Mouse (Mus musculus) Patski (cell line): ENCODE data around the gene Baz1a. TPM values are rescaled to one million over a fixed set of nuclear protein-coding genes. Genes with fewer than 3 reads are reported as not detected.
A peak's percentile ranks its signal among the peaks of the same experiment; 100 is the strongest.
"Not testable (repeated sequence)": the region's sequence is repeated elsewhere in the genome, so short reads cannot be mapped to it uniquely, and the experiment has no call there.

Experiments used
- ATAC-seq: fragments of 100-300 bp; one replicate; pipeline ENCODE4 v1.8.0; 2021
- CTCF ChIA-PET: fragments of 350-600 bp; sonication (Branson Sonifier 250); formaldehyde crosslinking; loops from one replicate; lab custom pipeline; 2022; ENCODE audit warnings: inconsistent platforms; lab: Charles Lee
- POLR2A ChIA-PET: fragments of 350-600 bp; sonication (Branson Sonifier 250); formaldehyde crosslinking; loops from one replicate; lab custom pipeline; 2022; ENCODE audit warnings: antibody characterized with exemption, inconsistent platforms; lab: Charles Lee
- DNase-seq: peaks from one replicate; pipeline ENCODE4 v3.0.0-alpha.2; 2011; ENCODE audit warnings: low read depth, low spot score
- H3K27me3 ChIP-seq: fragments of 371-371 bp; one replicate; pipeline ENCODE4 v1.5.1; 2021
- CTCF ChIP-seq: fragments of 100-300 bp; IDR thresholded peaks from one replicate; pipeline ENCODE4 v1.5.1; 2021
- in situ Hi-C: fragments of 300-500 bp; cut with MboI; formaldehyde crosslinking; loops from 3 replicates; pipeline ENCODE4 v1.11.1; 2018; ENCODE audit warnings: low pct_unique_long_range_greater_than_20kb, mixed read lengths
- polyA plus RNA-seq: library from polyadenylated mRNA; unstranded; gene quantifications from one replicate; pipeline ENCODE4 v1.2.3, GENCODE M21; 2021

Baz1a gene
- polyA plus RNA-seq, 1 experiment from 2014 or later: 20.4 TPM

GRCm38 (mm10) chr12:55007361-55008008 lies 6.7 kb downstream of the Baz1a start:
- ATAC-seq (no peak), DNase-seq (no peak)
- CTCF ChIA-PET: no interaction called here
- in situ Hi-C loops: no loop called here
- no peak for TF ChIP-seq CTCF
- H3K27me3 ChIP-seq: no peaks in the 10 kb centered on the region
- POLR2A ChIA-PET: no interaction called here

GRCm38 (mm10) chr12:55006071-55006470 lies 8.1 kb downstream of the Baz1a start:
- CTCF ChIA-PET: no interaction called here
- DNase-seq (no peak), ATAC-seq (no peak)
- H3K27me3 ChIP-seq: no peaks in the 10 kb centered on the region
- no peak for TF ChIP-seq CTCF
- in situ Hi-C loops: no loop called here
- POLR2A ChIA-PET: no interaction called here

DNA sequence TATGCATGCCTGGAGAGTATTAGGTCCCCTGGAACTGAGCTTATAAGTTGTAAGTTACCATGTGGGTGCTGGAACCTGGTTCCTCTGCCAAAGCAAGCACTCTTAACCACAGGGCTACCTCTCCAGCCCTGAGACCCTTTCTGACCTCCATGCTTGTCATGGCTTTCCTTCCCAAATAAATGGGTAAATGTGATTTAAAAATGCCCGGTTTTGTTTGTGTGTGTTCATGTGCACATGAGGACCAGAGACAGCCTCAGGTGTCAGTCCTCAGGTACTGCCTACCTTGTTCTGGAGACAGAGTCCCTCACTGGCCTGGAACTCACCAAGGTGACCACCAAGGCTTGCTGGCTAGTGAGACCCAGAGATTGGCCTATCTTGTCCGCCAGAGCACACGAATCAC lies 9.8 kb downstream of the Baz1a start:
- H3K27me3 ChIP-seq: no peaks in the 10 kb centered on the region
- POLR2A ChIA-PET: no interaction called here
- TF ChIP-seq CTCF: no peak
- no peak for ATAC-seq
- CTCF ChIA-PET: no interaction called here
- in situ Hi-C loops: no loop called here
- no peak for DNase-seq

DNA sequence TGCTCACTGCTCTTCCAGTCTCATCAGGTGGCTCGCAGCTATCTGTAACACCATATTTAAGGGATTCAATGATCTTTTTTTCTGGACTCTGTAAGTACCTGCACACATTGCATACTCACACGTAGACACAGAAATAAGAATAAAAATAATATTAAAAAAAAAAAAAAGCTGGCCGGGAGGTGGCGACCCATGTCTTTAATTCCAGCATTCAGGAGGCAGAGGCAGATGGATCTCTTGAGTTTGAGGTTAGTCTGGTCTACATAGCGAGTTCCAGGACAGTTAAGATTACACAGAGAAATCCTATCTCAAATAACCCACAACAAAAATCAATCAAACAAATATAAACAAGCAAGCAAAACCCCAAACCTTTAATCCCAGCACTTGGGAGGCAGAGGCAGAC lies 10.3 kb downstream of the Baz1a start:
- POLR2A ChIA-PET: no interaction called here
- CTCF ChIA-PET: no interaction called here
- DNase-seq: no peak
- no peak for TF ChIP-seq CTCF
- in situ Hi-C loops: no loop called here
- H3K27me3 ChIP-seq: no peaks in the 10 kb centered on the region
- ATAC-seq: no peak

DNA sequence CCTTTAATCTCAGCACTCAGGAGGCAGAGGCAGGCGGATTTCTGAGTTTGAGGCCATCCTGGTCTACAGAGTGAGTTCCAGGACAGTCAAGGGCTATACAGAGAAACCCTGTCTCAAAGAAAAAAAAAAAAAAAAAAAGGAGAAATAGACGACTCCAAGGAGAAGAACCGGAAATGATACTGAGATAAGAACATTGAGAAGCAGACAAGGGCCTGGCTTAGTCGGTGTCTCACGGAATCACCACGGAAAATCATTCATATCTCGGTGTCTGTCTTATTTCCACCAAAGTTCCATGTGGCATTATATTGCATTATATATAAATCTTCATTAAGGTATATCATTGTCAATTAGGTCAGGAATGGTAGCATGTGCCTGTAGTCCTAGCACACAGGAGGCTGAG lies 11.6 kb downstream of the Baz1a start:
- H3K27me3 ChIP-seq, ATAC-seq, CTCF ChIA-PET, POLR2A ChIA-PET, in situ Hi-C loops, DNase-seq: not testable (repeated sequence)

DNA sequence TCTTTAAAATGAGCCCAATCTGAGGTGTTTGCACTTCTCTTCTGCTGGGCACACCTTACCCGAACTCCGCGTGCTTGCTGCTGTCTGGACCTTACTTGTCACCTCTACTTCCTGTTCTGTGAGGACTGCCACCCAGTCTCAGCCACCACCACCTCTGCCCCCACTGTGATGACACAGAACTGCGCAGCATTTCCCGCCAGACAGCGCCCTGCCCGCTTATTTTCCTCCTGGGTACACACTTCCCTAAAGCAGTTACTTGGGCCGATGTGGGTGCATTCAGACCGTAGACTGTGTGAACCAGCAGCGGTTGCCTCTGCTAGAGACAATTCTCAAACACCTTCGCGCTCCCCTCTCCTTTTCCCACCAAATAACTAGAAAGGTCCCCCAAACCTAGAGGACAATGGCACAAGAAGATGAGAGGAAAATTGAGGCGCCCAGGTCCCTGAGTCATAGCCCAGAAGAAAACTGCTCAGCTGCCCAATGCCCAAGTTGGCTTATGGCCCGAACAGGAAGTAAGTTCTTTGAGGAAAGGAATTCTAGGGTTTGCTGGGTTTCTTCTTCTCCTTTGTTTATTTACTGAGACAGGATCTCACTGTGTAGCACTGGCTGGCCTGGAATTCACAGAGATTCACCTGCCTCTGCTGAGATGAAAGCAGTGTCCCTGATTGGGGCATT lies 15.0 kb downstream of the Baz1a start:
- in situ Hi-C loops: no loop called here
- ATAC-seq (no peak), DNase-seq (no peak)
- POLR2A ChIA-PET: no interaction called here
- CTCF ChIA-PET: no interaction called here
- no peaks in the 10 kb centered on the region for H3K27me3 ChIP-seq
- TF ChIP-seq CTCF: no peak

DNA sequence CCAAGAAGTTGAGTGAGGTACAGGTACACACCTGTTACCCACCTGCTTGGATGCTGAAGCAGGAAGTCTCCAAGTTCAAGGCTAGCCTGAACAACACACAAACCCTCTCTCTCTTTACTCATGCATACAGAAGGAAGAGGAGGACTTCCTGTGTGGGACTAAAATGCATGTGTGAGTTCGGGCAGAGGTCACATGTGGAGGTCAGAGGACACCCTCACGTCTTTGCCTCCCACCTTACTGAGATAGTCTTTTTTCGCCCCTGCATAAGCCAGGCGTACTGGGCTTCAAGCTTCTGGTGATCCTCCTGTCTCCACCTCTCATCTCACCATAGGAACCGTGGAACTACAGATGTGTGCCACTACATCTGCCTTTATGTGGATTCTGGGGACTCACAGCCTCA lies 15.7 kb downstream of the Baz1a start:
- no peak for DNase-seq
- TF ChIP-seq CTCF: no peak
- ChIA-PET CTCF (no interaction called here), POLR2A (no interaction called here)
- no peaks in the 10 kb centered on the region for H3K27me3 ChIP-seq
- ATAC-seq: no peak
- in situ Hi-C loops: no loop called here

- ChIA-PET POLR2A (no interaction called here), CTCF (no interaction called here)
- in situ Hi-C loops: no loop called here
- ATAC-seq (no peak), DNase-seq (no peak)
- TF ChIP-seq CTCF: no peak
- no peaks in the 10 kb centered on the region for H3K27me3 ChIP-seq
These were observed 17.1 kb downstream of the Baz1a start for GRCm38 (mm10) chr12:54996979-54997474.

DNA sequence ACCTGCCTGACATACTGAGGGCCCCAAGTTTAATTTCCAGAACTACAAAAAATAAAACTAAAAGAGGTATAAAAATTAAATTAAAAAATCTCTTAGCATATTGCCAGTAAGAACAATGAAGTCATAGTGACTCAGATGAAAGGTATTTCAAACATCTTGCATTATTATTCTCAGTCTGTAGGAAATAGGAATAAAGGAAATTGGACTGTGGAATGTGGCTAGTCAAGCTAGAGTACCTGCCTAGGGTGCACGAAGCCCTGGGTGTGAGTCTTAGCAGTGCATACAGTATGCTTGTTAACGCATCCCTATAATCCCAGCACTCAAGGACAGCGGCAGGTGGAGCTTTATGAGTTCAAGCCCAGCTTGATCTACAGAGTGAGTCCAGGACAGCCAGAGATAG lies 18.2 kb downstream of the Baz1a start:
- in situ Hi-C loops: no loop called here
- no peaks in the 10 kb centered on the region for H3K27me3 ChIP-seq
- ATAC-seq: peak; percentile 87
- ChIA-PET CTCF (no interaction called here), POLR2A (no interaction called here)
- TF ChIP-seq CTCF: no peak
- no peak for DNase-seq

- ChIA-PET POLR2A (no interaction called here), CTCF (interaction anchor here (1.0 to 1.1 kb wide), 2 partner anchors 14 to 22 kb away, joined by 3 read pairs; no protein-coding TSS in a partner anchor)
- H3K27me3 ChIP-seq: no peaks in the 10 kb centered on the region
- no peak for TF ChIP-seq CTCF
- ATAC-seq (no peak), DNase-seq (no peak)
- in situ Hi-C loops: no loop called here
These were observed 19.7 kb downstream of the Baz1a start for GRCm38 (mm10) chr12:54994418-54994817.

GRCm38 (mm10) chr12:54994068-54994386 lies 20.1 kb downstream of the Baz1a start:
- no peak for ATAC-seq
- no peak for TF ChIP-seq CTCF
- in situ Hi-C loops: no loop called here
- no peak for DNase-seq
- CTCF ChIA-PET: no interaction called here
- POLR2A ChIA-PET: interaction anchor here (0.5 kb wide), 1 partner anchor 18 kb away, joined by 3 read pairs; no protein-coding TSS in a partner anchor
- H3K27me3 ChIP-seq: no peaks in the 10 kb centered on the region
